Mouse (Mus musculus) testis, adult 2 months (tissue): ENCODE results near the gene Etl4.

Experiments used
- CTCF ChIP-seq: fragments of 200-500 bp; IDR thresholded peaks from 2 replicates; pipeline ENCODE4 v1.5.1; 2012; ENCODE audit warnings: low read depth, mild to moderate bottlenecking, inconsistent platforms, low read length, moderate library complexity; ENCODE audit not compliant: control insufficient read depth, insufficient read depth, insufficient replicate concordance
- POLR2A ChIP-seq: fragments of 200-500 bp; IDR thresholded peaks from 2 replicates; pipeline ENCODE4 v1.6.1; 2012; ENCODE audit warnings: low read depth, mild to moderate bottlenecking, inconsistent platforms, low read length, moderate library complexity; ENCODE audit not compliant: control insufficient read depth

DNA sequence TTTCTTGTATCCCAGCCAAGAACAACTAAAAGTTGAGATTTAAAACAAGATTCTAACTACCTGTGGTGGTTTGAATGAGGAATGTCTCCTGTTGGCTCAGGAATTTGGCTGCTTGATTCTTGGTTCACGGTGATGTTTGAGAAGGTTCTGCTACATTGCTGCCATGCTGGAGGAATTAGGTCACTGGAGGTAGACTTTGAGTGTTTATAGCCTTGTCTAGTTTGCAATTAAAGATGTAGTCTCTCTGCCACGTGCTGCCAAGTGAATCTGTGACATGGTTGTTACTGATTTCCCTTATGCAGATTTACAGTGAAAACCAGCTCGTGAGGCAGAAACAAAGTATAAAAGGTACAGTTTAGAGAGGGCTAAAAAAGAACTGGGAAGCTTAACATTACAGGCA, 491.0 kb downstream of the Etl4 start:
- no peak for TF ChIP-seq CTCF
- no peak for TF ChIP-seq POLR2A
